Mouse (Mus musculus): ENCODE measurements at regions not wholly inside any gene's neighbourhood (a gene's known extent, or its start where the extent isn't known, plus 50 kb on each side); places are given as distances from the start of the nearest gene placed in this dataset.

GRCm38 (mm10) chr12:71503265-71503664 lies 193.6 kb downstream of the Dact1 start:
- H3K36me3 ChIP-seq (ENCODE audit: control insufficient read depth, insufficient read depth) = no peaks in the 10 kb centered on the region
- no peak overlapping the region for H3K4me2 ChIP-seq (ENCODE audit: low read length)
- ATAC-seq = no peak
- peaks cover 4% of the 10 kb centered on the region; the same call in 1 of the 2 replicates for H3K4me1 ChIP-seq (replicated peaks; ENCODE audit: control insufficient read depth, insufficient read depth, low read length)
- no peak overlapping the region for H3K4me3 ChIP-seq (replicated peaks; ENCODE audit: low read length)
- H3K9ac ChIP-seq (replicated peaks; ENCODE audit: low read depth, low read length) = no peak overlapping the region
- no peak overlapping the region for H3K27ac ChIP-seq (ENCODE audit: low read length)
- no peaks in the 10 kb centered on the region for H3K27me3 ChIP-seq (replicated peaks; ENCODE audit: control insufficient read depth, insufficient read depth, low read length)
- WGBS = 83% methylated on average over 11 of the region's 11 CpGs
- no peaks in the 10 kb centered on the region for H3K9me3 ChIP-seq (ENCODE audit: control insufficient read depth, low read length)

- Histone ChIP-seq H3K27ac (ENCODE audit: low read length) (no peak overlapping the region), H3K9ac (replicated peaks; ENCODE audit: low read depth, low read length) (no peak overlapping the region), H3K36me3 (ENCODE audit: control insufficient read depth, insufficient read depth) (no peaks in the 10 kb centered on the region), H3K27me3 (replicated peaks; ENCODE audit: control insufficient read depth, insufficient read depth, low read length) (no peaks in the 10 kb centered on the region), H3K9me3 (ENCODE audit: control insufficient read depth, low read length) (no peaks in the 10 kb centered on the region), H3K4me2 (ENCODE audit: low read length) (no peak overlapping the region), H3K4me1 (replicated peaks; ENCODE audit: control insufficient read depth, insufficient read depth, low read length) (peaks cover 4% of the 10 kb centered on the region; the same call in 1 of the 2 replicates), H3K4me3 (replicated peaks; ENCODE audit: low read length) (no peak overlapping the region)
- no peak for ATAC-seq
- 76% methylated on average over 4 of the region's 4 CpGs for WGBS
Measured at GRCm38 (mm10) chr12:71506206-71506605, 196.5 kb downstream of the Dact1 start.

GRCm38 (mm10) chr12:71506716-71507115 lies 197.0 kb downstream of the Dact1 start:
- H3K4me3 ChIP-seq (replicated peaks; ENCODE audit: low read length) = no peak overlapping the region
- no peak overlapping the region for H3K4me2 ChIP-seq (ENCODE audit: low read length)
- no peak overlapping the region for H3K9ac ChIP-seq (replicated peaks; ENCODE audit: low read depth, low read length)
- H3K9me3 ChIP-seq (ENCODE audit: control insufficient read depth, low read length) = no peaks in the 10 kb centered on the region
- WGBS = 90% methylated on average over 1 of the region's 1 CpGs
- H3K27me3 ChIP-seq (replicated peaks; ENCODE audit: control insufficient read depth, insufficient read depth, low read length) = no peaks in the 10 kb centered on the region
- no peaks in the 10 kb centered on the region for H3K4me1 ChIP-seq (replicated peaks; ENCODE audit: control insufficient read depth, insufficient read depth, low read length)
- no peak for ATAC-seq
- no peaks in the 10 kb centered on the region for H3K36me3 ChIP-seq (ENCODE audit: control insufficient read depth, insufficient read depth)
- H3K27ac ChIP-seq (ENCODE audit: low read length) = no peak overlapping the region

GRCm38 (mm10) chr12:71512915-71513612 lies 203.4 kb downstream of the Dact1 start:
- Histone ChIP-seq H3K4me1 (replicated peaks; ENCODE audit: control insufficient read depth, insufficient read depth, low read length) (peaks cover 9% of the 10 kb centered on the region), H3K9me3 (ENCODE audit: control insufficient read depth, low read length) (no peaks in the 10 kb centered on the region), H3K27ac (ENCODE audit: low read length) (peak overlapping the region; percentile 43; the same call in 1 of the 2 replicates), H3K27me3 (replicated peaks; ENCODE audit: control insufficient read depth, insufficient read depth, low read length) (no peaks in the 10 kb centered on the region), H3K4me2 (ENCODE audit: low read length) (no peak overlapping the region), H3K36me3 (ENCODE audit: control insufficient read depth, insufficient read depth) (no peaks in the 10 kb centered on the region), H3K4me3 (replicated peaks; ENCODE audit: low read length) (no peak overlapping the region), H3K9ac (replicated peaks; ENCODE audit: low read depth, low read length) (no peak overlapping the region)
- ATAC-seq = peak; percentile 57
- 27% methylated on average over 7 of the region's 7 CpGs for WGBS

- Histone ChIP-seq H3K9ac (replicated peaks; ENCODE audit: low read depth, low read length) (no peak overlapping the region), H3K9me3 (ENCODE audit: control insufficient read depth, low read length) (no peaks in the 10 kb centered on the region), H3K4me1 (replicated peaks; ENCODE audit: control insufficient read depth, insufficient read depth, low read length) (no peaks in the 10 kb centered on the region; the same call in 1 of the 2 replicates), H3K4me3 (replicated peaks; ENCODE audit: low read length) (no peak overlapping the region), H3K27me3 (replicated peaks; ENCODE audit: control insufficient read depth, insufficient read depth, low read length) (no peaks in the 10 kb centered on the region), H3K27ac (ENCODE audit: low read length) (no peak overlapping the region), H3K36me3 (ENCODE audit: control insufficient read depth, insufficient read depth) (no peaks in the 10 kb centered on the region), H3K4me2 (ENCODE audit: low read length) (no peak overlapping the region)
- ATAC-seq = no peak
- 61% methylated on average over 1 of the region's 1 CpGs for whole genome bisulfite sequencing
Measured at GRCm38 (mm10) chr12:71519520-71519919, 209.8 kb downstream of the Dact1 start.

- no peaks in the 10 kb centered on the region; the same call in 1 of the 2 replicates for H3K4me1 ChIP-seq (replicated peaks; ENCODE audit: control insufficient read depth, insufficient read depth, low read length)
- no peaks in the 10 kb centered on the region for H3K9me3 ChIP-seq (ENCODE audit: control insufficient read depth, low read length)
- no peak overlapping the region for H3K4me3 ChIP-seq (replicated peaks; ENCODE audit: low read length)
- H3K4me2 ChIP-seq (ENCODE audit: low read length) = no peak overlapping the region
- H3K36me3 ChIP-seq (ENCODE audit: control insufficient read depth, insufficient read depth) = no peaks in the 10 kb centered on the region
- H3K9ac ChIP-seq (replicated peaks; ENCODE audit: low read depth, low read length) = no peak overlapping the region
- WGBS = 89% methylated on average over 3 of the region's 3 CpGs
- H3K27me3 ChIP-seq (replicated peaks; ENCODE audit: control insufficient read depth, insufficient read depth, low read length) = no peaks in the 10 kb centered on the region
- ATAC-seq = no peak
- H3K27ac ChIP-seq (ENCODE audit: low read length) = no peak overlapping the region; the same call in 1 of the 2 replicates
Measured at GRCm38 (mm10) chr12:71521936-71522335, 212.3 kb downstream of the Dact1 start.

GRCm38 (mm10) chr12:71522451-71522850 lies 212.8 kb downstream of the Dact1 start:
- Histone ChIP-seq H3K4me1 (replicated peaks; ENCODE audit: control insufficient read depth, insufficient read depth, low read length) (no peaks in the 10 kb centered on the region; the same call in 1 of the 2 replicates), H3K36me3 (ENCODE audit: control insufficient read depth, insufficient read depth) (no peaks in the 10 kb centered on the region), H3K9ac (replicated peaks; ENCODE audit: low read depth, low read length) (no peak overlapping the region), H3K4me3 (replicated peaks; ENCODE audit: low read length) (no peak overlapping the region), H3K27me3 (replicated peaks; ENCODE audit: control insufficient read depth, insufficient read depth, low read length) (no peaks in the 10 kb centered on the region), H3K9me3 (ENCODE audit: control insufficient read depth, low read length) (no peaks in the 10 kb centered on the region), H3K27ac (ENCODE audit: low read length) (no peak overlapping the region), H3K4me2 (ENCODE audit: low read length) (no peak overlapping the region)
- WGBS = 75% methylated on average over 5 of the region's 5 CpGs
- no peak for ATAC-seq

GRCm38 (mm10) chr12:71524156-71524555 lies 214.5 kb downstream of the Dact1 start:
- Histone ChIP-seq H3K27ac (ENCODE audit: low read length) (no peak overlapping the region), H3K27me3 (replicated peaks; ENCODE audit: control insufficient read depth, insufficient read depth, low read length) (no peaks in the 10 kb centered on the region), H3K4me1 (replicated peaks; ENCODE audit: control insufficient read depth, insufficient read depth, low read length) (no peaks in the 10 kb centered on the region; the same call in 1 of the 2 replicates), H3K36me3 (ENCODE audit: control insufficient read depth, insufficient read depth) (no peaks in the 10 kb centered on the region), H3K9ac (replicated peaks; ENCODE audit: low read depth, low read length) (no peak overlapping the region), H3K4me3 (replicated peaks; ENCODE audit: low read length) (no peak overlapping the region), H3K9me3 (ENCODE audit: control insufficient read depth, low read length) (no peaks in the 10 kb centered on the region), H3K4me2 (ENCODE audit: low read length) (no peak overlapping the region)
- no peak for ATAC-seq
- 55% methylated on average over 6 of the region's 6 CpGs for WGBS

- H3K9ac ChIP-seq (replicated peaks; ENCODE audit: low read depth, low read length) = no peak overlapping the region
- no peaks in the 10 kb centered on the region for H3K9me3 ChIP-seq (ENCODE audit: control insufficient read depth, low read length)
- H3K4me3 ChIP-seq (replicated peaks; ENCODE audit: low read length) = no peak overlapping the region
- 18% methylated on average over 10 of the region's 10 CpGs for WGBS
- H3K27ac ChIP-seq (ENCODE audit: low read length) = no peak overlapping the region
- H3K4me1 ChIP-seq (replicated peaks; ENCODE audit: control insufficient read depth, insufficient read depth, low read length) = no peaks in the 10 kb centered on the region; the same call in 1 of the 2 replicates
- H3K36me3 ChIP-seq (ENCODE audit: control insufficient read depth, insufficient read depth) = no peaks in the 10 kb centered on the region
- no peak for ATAC-seq
- H3K27me3 ChIP-seq (replicated peaks; ENCODE audit: control insufficient read depth, insufficient read depth, low read length) = no peaks in the 10 kb centered on the region
- no peak overlapping the region for H3K4me2 ChIP-seq (ENCODE audit: low read length)
Measured at GRCm38 (mm10) chr12:71525255-71525927, 215.7 kb downstream of the Dact1 start.

All from forebrain, embryonic 16.5 days (tissue).